Mouse (Mus musculus): ENCODE results near the gene Akt2. TPM values are rescaled to one million over a fixed set of nuclear protein-coding genes. Genes with fewer than 3 reads are reported as not detected.

Akt2 gene
- polyA plus RNA-seq, 1 experiment from 2014 or later: 117 TPM

DNA sequence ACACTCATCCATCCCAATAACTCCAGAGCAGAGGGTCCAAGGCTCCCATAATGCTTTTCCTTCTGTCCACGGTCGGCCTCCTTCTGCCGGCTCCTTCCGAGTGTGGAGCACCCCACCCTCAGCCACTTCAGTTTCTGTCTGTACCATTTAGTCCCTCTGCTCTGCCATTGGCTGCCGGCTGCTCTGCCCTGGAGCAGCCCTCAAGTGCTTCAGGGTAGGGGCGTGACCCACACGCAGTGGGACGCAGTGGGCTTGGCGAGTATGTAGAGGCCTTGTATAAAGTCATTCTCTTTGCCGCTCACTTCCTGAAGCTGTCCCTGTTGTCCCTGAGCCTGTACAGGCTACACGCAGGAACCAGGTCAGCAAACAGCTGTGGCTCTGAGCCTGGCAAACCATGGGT lies 58.4 kb downstream of the Akt2 start:
- Histone ChIP-seq H3K27me3 (peaks cover 26% of the 10 kb centered on the region), H3K4me2 (replicated peaks) (no peak overlapping the region), H3K27ac (replicated peaks) (no peak overlapping the region), H3K4me3 (replicated peaks) (no peak overlapping the region), H3K9me3 (replicated peaks) (no peaks in the 10 kb centered on the region), H3K36me3 (no peaks in the 10 kb centered on the region), H3K9ac (no peak overlapping the region), H3K4me1 (peaks cover 10% of the 10 kb centered on the region)
- 90% methylated on average over 11 of the region's 11 CpGs for WGBS
- ATAC-seq (ENCODE audit: insufficient number of reproducible peaks, low FRiP score, low TSS enrichment, low read depth): no peak

DNA sequence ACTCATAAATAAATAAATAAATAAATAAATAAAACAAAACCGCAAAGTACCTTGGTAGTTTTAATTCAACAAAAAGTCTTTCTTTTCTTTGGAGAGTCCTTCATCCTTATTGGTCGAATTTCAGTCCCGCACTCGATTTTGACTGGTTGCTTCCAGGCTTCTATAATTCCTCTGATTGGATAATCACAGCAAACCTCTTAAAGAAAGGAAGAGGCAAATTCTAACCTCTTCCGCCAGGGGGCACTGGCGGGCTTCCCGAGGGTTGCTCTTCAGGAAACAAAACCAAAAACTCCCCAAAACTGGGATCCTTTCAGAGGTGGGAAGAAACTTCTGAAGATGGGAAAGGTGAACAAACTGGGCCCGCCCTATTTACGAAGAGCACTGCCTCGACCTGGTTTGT lies 59.6 kb downstream of the Akt2 start:
- no peak overlapping the region for H3K4me3 ChIP-seq (replicated peaks)
- H3K4me2 ChIP-seq (replicated peaks): 0 out of 2 replicates have a peak overlapping the region, but pooled peaks have one; percentile 24
- no peaks in the 10 kb centered on the region for H3K36me3 ChIP-seq
- peaks cover 10% of the 10 kb centered on the region for H3K4me1 ChIP-seq
- peaks cover 38% of the 10 kb centered on the region for H3K27me3 ChIP-seq
- no peak overlapping the region for H3K9ac ChIP-seq
- WGBS: 6% methylated on average over 10 of the region's 10 CpGs
- no peak for ATAC-seq (ENCODE audit: insufficient number of reproducible peaks, low FRiP score, low TSS enrichment, low read depth)
- H3K9me3 ChIP-seq (replicated peaks): no peaks in the 10 kb centered on the region
- no peak overlapping the region for H3K27ac ChIP-seq (replicated peaks)

DNA sequence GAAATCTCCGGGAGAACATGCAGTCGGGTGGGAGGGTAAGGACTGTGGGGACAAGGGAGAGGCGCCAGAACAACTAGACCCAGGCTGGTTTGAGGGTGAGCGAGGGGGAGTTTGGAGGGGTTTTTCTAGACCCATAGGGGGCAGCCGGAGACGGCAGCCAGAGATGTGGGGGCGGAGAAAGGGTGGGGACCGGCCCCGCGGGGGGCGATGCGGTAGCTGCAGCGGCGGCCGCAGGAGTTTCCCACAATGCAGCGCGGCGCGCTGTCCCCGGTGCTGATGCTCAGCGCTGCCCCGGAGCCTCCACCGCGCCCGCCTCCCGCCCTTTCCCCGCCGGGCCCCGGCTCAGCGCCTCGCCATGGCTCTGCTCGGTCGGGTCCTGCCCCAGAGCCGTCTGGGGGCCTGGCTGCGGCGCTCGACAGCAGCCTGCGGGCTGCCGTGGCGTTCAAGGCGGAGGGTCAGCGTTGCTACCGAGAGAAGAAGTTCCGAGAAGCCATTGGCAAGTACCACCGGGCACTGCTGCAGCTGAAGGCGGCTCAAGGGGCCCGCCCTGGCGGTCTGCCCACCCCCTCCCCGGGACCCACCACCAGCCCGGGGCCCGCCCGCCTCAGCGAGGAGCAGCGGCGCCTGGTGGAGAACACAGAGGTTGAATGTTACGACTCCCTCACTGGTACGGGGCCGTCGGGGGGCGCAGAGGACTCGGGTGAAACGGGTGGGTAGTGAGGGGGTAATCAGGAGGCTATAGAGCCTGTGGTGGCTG lies 62.5 kb downstream of the Akt2 start, which contains the start of gene Ttc9b:
Gene Ttc9b (plus strand): TSS at position 235 of the 757 bp plus-strand sequence.
- Histone ChIP-seq H3K36me3 (peaks cover 27% of the 10 kb centered on the region), H3K9me3 (replicated peaks) (no peaks in the 10 kb centered on the region), H3K9ac (no peak within 1 kb of the TSS), H3K27me3 (peaks cover 58% of the 10 kb centered on the region), H3K27ac (replicated peaks) (no peak within 1 kb of the TSS), H3K4me2 (replicated peaks) (peak within 1 kb of the TSS; percentile 48), H3K4me3 (replicated peaks) (peak within 1 kb of the TSS; percentile 31), H3K4me1 (peaks cover 10% of the 10 kb centered on the region)
- 2% methylated on average over 62 of the region's 62 CpGs for WGBS
- peak; percentile 48; the same call in 1 of the 2 replicates for ATAC-seq (ENCODE audit: insufficient number of reproducible peaks, low FRiP score, low TSS enrichment, low read depth)

DNA sequence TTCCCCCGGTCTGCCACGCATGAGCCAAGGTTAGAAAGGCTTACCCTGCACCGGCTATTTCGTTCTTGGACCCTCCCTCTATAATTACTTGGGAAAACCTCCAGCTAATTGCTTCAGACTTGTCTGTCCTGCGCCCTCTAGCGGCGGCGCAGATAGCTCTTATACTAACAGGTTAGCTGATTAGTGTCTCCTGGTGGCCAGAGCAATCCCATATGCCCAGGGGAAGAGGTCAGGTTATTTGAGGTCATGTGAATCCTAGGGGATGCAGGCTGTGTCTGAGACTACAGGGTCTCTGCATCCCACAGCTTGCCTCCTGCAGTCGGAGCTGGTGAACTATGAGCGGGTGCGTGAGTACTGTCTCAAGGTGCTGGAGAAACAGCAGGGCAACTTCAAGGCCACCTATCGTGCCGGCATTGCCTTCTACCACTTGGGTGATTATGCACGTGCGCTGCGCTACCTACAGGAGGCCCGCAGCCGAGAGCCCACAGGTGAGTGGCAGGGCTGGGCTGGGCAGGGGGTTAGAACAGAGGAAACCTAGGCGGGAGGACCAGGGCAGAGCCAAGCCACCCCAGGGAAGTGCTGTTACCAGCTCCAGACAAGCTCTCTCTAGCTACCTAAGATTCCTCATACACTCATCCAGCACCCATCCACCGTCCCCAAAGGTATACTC lies 63.4 kb downstream of the Akt2 start:
- Histone ChIP-seq H3K4me2 (replicated peaks) (no peak overlapping the region), H3K9ac (no peak overlapping the region), H3K27ac (replicated peaks) (no peak overlapping the region), H3K27me3 (peaks cover 65% of the 10 kb centered on the region), H3K4me3 (replicated peaks) (no peak overlapping the region), H3K4me1 (peaks cover 10% of the 10 kb centered on the region), H3K36me3 (peaks cover 30% of the 10 kb centered on the region), H3K9me3 (replicated peaks) (no peaks in the 10 kb centered on the region)
- ATAC-seq (ENCODE audit: insufficient number of reproducible peaks, low FRiP score, low TSS enrichment, low read depth): no peak
- WGBS: 64% methylated on average over 20 of the region's 20 CpGs

DNA sequence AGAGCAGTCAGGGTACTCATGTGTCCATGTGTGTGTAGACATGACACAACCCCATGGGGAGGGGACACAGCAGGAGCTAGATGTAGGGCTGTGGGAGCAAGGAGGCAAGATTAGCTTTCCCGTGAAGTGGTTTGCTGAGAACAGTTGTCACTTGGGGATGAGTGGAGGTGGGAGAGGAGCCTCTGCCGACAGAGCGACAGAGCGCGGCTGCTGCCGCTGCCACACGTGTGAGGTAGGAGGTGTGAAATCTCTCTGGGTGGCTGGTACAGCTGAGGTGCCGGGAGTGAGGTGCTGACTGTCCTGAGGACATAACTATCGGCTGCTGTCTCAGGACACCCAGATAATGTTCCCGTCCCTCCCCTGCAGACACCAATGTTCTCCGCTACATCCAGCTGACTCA lies 64.2 kb downstream of the Akt2 start:
- H3K9ac ChIP-seq: no peak overlapping the region
- no peak overlapping the region for H3K4me3 ChIP-seq (replicated peaks)
- no peak for ATAC-seq (ENCODE audit: insufficient number of reproducible peaks, low FRiP score, low TSS enrichment, low read depth)
- H3K36me3 ChIP-seq: peaks cover 30% of the 10 kb centered on the region
- H3K27ac ChIP-seq (replicated peaks): no peak overlapping the region
- no peaks in the 10 kb centered on the region for H3K9me3 ChIP-seq (replicated peaks)
- peaks cover 65% of the 10 kb centered on the region for H3K27me3 ChIP-seq
- H3K4me2 ChIP-seq (replicated peaks): no peak overlapping the region
- peaks cover 10% of the 10 kb centered on the region for H3K4me1 ChIP-seq
- 80% methylated on average over 11 of the region's 11 CpGs for WGBS

DNA sequence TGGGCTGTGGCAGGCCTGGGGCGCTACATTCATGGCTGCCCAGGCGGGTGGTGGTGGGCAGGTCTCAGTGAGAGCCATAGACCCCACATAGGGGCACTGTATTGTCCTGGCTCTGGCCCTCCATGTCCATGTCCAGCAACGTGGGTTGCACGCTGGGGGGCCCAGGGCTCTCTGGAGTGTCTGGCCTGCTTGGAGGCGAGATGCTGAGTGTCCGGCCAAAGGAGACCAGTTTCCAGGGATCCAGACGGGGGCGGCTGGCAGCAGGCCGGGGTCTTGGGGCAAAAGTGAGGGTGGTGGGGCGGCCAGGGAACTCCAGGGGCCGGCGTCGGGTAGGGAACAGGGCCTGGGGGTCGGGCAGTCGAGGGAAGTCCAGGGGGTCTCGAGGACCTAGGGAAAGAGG lies 65.2 kb downstream of the Akt2 start:
- H3K4me2 ChIP-seq (replicated peaks): no peak overlapping the region
- no peak overlapping the region for H3K4me3 ChIP-seq (replicated peaks)
- peaks cover 39% of the 10 kb centered on the region for H3K36me3 ChIP-seq
- H3K27me3 ChIP-seq: peaks cover 65% of the 10 kb centered on the region
- no peak overlapping the region for H3K9ac ChIP-seq
- ATAC-seq (ENCODE audit: insufficient number of reproducible peaks, low FRiP score, low TSS enrichment, low read depth): no peak
- peaks cover 10% of the 10 kb centered on the region for H3K4me1 ChIP-seq
- no peaks in the 10 kb centered on the region for H3K9me3 ChIP-seq (replicated peaks)
- no peak overlapping the region for H3K27ac ChIP-seq (replicated peaks)
- 85% methylated on average over 16 of the region's 16 CpGs for WGBS

DNA sequence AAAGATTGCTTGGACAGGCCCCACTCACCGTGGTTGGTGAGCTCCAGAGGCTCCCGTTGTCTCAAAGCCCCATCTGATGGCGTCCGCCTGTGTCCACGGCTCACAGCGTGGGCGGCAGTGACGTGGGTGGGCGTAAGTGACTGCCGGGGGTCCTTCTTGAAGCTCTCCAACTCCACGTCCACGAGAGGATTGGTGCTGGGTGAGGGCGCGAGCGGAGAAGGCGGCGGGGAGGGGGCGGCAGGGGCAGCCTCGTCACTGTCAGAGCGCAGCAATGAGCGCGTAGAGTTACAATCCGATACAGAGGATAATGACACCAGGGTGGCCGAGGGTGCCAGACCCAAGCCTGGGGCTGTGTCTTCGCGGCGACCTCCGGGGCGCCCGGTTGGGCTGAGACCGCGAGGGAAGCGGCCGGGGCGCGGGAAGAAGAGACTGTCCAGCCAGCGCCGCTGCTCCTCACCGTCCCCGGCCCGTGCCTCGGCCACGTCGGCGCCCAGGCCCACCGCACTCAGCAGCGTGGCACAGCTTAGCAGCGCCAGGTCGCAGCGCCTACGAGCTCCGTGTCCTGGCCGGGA lies 66.6 kb downstream of the Akt2 start:
- no peak for ATAC-seq (ENCODE audit: insufficient number of reproducible peaks, low FRiP score, low TSS enrichment, low read depth)
- Histone ChIP-seq H3K9me3 (replicated peaks) (no peaks in the 10 kb centered on the region), H3K4me2 (replicated peaks) (no peak overlapping the region), H3K4me1 (peaks cover 10% of the 10 kb centered on the region), H3K4me3 (replicated peaks) (no peak overlapping the region), H3K9ac (no peak overlapping the region), H3K27ac (replicated peaks) (no peak overlapping the region), H3K36me3 (peaks cover 48% of the 10 kb centered on the region), H3K27me3 (peaks cover 58% of the 10 kb centered on the region)
- WGBS: 39% methylated on average over 53 of the region's 53 CpGs

DNA sequence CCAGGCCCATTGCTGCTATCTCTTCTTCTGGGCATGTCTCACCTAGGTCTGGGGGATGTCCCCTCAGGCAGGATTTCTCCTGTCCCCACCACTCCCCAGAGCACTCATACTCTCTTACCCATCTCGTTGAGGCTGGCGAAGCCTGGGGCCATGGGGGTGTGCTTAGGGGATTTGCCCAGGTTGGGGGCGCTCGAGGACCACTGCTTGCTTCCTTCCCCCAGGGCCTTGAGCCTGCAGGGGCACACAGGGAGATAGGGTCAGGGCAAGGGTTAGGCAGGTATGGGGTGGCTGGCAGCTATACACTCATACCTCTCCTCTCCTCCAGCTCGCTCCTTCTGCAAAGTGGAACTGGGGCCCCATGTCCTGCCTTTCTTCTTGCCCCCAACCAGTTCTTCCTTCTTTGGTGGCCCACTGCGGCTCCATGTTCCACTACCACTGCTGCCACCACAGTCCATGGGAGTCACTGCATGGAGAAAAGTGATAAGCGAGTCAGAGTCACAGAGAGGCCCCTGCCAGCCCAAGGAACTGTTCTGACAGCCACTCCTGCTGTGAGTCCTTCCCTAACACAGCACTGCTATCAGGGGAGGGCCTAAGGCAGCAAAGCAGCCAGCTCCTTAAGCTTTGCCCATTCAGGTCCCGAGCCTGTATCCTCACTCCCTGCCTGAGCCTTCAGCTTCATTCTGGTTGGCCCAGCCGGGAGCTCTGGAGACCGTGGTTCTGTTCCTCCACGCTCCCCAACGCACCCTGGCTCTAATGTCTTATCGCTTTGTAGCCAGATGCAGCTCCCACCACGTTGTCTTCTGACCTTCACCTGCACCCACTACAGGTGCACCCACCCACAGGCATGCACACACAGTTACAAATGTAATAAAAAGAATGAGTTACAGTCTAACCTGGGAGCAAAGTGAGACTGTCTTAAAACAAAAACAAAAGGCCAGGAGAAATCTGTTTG lies 67.6 kb downstream of the Akt2 start:
- H3K4me3 ChIP-seq (replicated peaks): no peak overlapping the region
- ATAC-seq (ENCODE audit: insufficient number of reproducible peaks, low FRiP score, low TSS enrichment, low read depth): no peak
- H3K9me3 ChIP-seq (replicated peaks): no peaks in the 10 kb centered on the region
- no peak overlapping the region for H3K4me2 ChIP-seq (replicated peaks)
- H3K27ac ChIP-seq (replicated peaks): no peak overlapping the region
- H3K27me3 ChIP-seq: peaks cover 47% of the 10 kb centered on the region
- H3K36me3 ChIP-seq: peaks cover 53% of the 10 kb centered on the region
- H3K9ac ChIP-seq: no peak overlapping the region
- WGBS: 60% methylated on average over 14 of the region's 14 CpGs
- H3K4me1 ChIP-seq: peaks cover 4% of the 10 kb centered on the region

DNA sequence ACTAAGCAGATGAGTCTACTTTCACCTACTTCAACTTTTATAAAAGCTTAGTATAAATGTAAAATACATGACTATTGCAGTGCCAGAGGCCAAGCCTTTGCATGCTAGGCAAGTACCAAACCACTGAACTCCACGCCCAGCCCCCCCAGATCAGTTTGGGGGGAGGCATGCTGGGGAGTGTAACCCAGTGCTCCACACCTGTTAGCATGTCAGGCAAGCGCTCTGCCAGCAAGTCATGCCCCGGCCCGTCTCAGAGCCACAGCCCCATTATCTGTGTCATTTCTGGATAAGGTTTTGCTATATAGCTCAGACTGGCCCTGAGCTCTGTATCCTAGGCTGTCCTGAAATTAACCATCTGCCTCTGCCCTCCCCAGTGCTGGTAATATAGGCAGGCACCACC lies 70.7 kb downstream of the Akt2 start:
- ATAC-seq (ENCODE audit: insufficient number of reproducible peaks, low FRiP score, low TSS enrichment, low read depth): no peak
- Histone ChIP-seq H3K9me3 (replicated peaks) (no peaks in the 10 kb centered on the region), H3K4me3 (replicated peaks) (no peak overlapping the region), H3K4me2 (replicated peaks) (no peak overlapping the region), H3K27ac (replicated peaks) (no peak overlapping the region), H3K27me3 (peaks cover 21% of the 10 kb centered on the region), H3K36me3 (peaks cover 54% of the 10 kb centered on the region), H3K9ac (no peak overlapping the region), H3K4me1 (no peaks in the 10 kb centered on the region)
- WGBS: 77% methylated on average over 4 of the region's 4 CpGs

DNA sequence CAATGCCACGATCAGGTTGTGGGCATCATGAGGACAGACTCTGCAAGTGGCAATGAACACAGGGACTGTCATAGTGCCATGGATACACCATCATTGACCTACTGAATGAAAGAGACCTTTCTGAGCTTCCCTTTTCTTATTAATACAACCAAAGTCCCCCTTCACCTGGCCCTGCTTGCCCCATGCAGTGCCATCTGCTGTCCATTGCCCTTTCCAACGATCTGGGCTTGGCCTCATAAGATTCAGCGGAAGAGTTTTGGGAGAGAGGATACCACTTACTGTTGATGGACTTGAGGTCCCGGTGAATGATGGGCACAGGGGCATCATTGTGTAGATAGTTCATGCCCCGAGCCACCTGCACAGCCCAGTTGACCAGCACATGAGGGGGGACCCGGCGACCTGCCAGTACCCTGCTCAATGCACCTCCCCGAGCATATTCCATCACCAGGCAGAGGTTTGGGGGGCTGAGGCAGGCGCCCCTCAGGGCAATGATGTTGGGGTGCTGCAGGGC lies 81.8 kb downstream of the Akt2 start:
- peak overlapping the region; percentile 85 for H3K4me3 ChIP-seq (replicated peaks)
- H3K9me3 ChIP-seq (replicated peaks): no peaks in the 10 kb centered on the region
- H3K27ac ChIP-seq (replicated peaks): no peak overlapping the region
- H3K4me2 ChIP-seq (replicated peaks): peak overlapping the region; percentile 99
- ATAC-seq (ENCODE audit: insufficient number of reproducible peaks, low FRiP score, low TSS enrichment, low read depth): no peak
- peaks cover 26% of the 10 kb centered on the region for H3K4me1 ChIP-seq
- 50% methylated on average over 8 of the region's 9 CpGs for WGBS
- H3K9ac ChIP-seq: peak overlapping the region; percentile 83
- H3K36me3 ChIP-seq: peaks cover 17% of the 10 kb centered on the region
- no peaks in the 10 kb centered on the region for H3K27me3 ChIP-seq

Measured in embryonic facial prominence, embryonic 15.5 days (tissue).